Mouse (Mus musculus): ENCODE measurements at regions not wholly inside any gene's neighbourhood (a gene's known extent, or its start where the extent isn't known, plus 50 kb on each side); places are given as distances from the start of the nearest gene placed in this dataset.

DNA sequence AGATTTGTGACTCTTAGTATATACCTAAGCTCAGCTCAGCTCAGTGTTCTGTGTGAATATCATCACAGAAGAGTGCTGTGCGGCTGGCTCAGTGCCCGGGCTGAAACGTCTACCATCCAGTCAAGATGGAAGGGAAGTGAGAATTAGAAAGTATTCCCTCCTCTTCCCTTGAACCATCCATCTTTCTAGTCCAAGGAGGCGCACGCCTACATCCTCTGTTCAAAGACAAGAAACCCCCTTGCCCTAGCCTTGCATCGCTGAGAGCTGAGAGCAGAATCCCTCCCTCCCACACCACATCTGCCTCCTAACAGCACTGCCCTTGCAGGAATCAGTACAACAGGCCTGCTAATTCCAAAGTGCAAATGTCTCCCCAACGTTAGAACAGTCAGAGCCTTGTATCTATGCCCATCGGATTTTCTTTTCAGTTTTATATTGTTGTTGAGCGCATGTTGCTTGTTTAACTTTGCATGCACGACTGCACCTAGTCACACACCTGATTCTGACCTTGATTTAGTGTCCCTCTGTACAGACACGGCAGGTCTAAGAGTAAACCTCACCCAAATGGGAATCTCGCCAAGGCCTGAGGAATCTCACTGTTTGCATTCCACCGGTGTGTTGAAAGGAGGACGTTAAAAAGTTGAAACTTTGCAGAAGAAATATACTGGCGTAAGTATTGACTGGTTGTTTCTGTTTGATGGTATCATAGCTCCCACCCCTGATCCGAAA lies 222.2 kb downstream of the Parm1 start:
- Histone ChIP-seq H3K4me2 (ENCODE audit: low read depth, low read length) (peak overlapping the region; percentile 44), H3K36me3 (replicated peaks; ENCODE audit: insufficient read depth, low read length) (no peaks in the 10 kb centered on the region), H3K4me3 (ENCODE audit: low read depth, low read length) (no peak overlapping the region; the same call in 1 of the 2 replicates), H3K4me1 (ENCODE audit: insufficient read depth) (0 out of 2 replicates have a peak, but pooled peaks cover 5% of the 10 kb centered on the region), H3K9me3 (ENCODE audit: low read length) (no peaks in the 10 kb centered on the region), H3K27ac (ENCODE audit: low read depth) (peak overlapping the region; percentile 55), H3K27me3 (ENCODE audit: insufficient read depth, low read length) (no peaks in the 10 kb centered on the region), H3K9ac (replicated peaks) (no peak overlapping the region; the same call in 1 of the 2 replicates)
- DNase-seq = peak; percentile 51
- ATAC-seq = peak; percentile 88
- WGBS (ENCODE audit: insufficient replicate concordance) = 60% methylated on average over 16 of the region's 16 CpGs
- TF ChIP-seq EP300 (IDR thresholded peaks at IDR 0.05; ENCODE audit: low read depth) (no peak), CTCF (IDR thresholded peaks at IDR 0.05; ENCODE audit: low read depth) (no peak)

- no peak for TF ChIP-seq CTCF (IDR thresholded peaks at IDR 0.05; ENCODE audit: low read depth)
- TF ChIP-seq EP300 (IDR thresholded peaks at IDR 0.05; ENCODE audit: low read depth) = no peak
- Histone ChIP-seq H3K9me3 (ENCODE audit: low read length) (no peaks in the 10 kb centered on the region), H3K36me3 (replicated peaks; ENCODE audit: insufficient read depth, low read length) (no peaks in the 10 kb centered on the region), H3K4me1 (ENCODE audit: insufficient read depth) (no peaks in the 10 kb centered on the region), H3K4me3 (ENCODE audit: low read depth, low read length) (no peak overlapping the region), H3K9ac (replicated peaks) (no peak overlapping the region), H3K27me3 (ENCODE audit: insufficient read depth, low read length) (no peaks in the 10 kb centered on the region), H3K4me2 (ENCODE audit: low read depth, low read length) (no peak overlapping the region), H3K27ac (ENCODE audit: low read depth) (no peak overlapping the region)
- ATAC-seq = no peak
- no peak for DNase-seq
- WGBS (ENCODE audit: insufficient replicate concordance) = 84% methylated on average over 5 of the region's 5 CpGs
Observed at GRCm38 (mm10) chr5:91732002-91732401, 214.6 kb downstream of the Parm1 start.

DNA sequence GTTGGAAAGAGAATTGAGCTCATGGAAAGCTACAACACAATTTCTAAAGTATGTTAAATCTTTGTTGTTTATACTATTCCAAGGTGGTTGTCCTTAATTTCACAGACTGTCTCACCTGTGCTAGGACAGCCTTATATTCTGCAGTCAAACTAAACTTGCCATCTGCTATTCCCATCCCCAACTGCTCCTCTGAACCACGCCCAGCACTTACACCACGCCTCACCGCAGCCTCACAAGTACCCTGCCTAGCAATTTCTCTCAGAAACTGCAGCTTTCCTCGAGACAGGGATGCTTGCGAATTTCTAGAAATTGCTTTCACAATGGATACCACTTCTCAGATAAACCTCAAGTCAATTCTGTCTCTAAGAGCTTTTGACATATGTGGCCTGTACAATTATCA lies 213.7 kb downstream of the Parm1 start:
- Histone ChIP-seq H3K4me1 (ENCODE audit: insufficient read depth) (peaks cover 4% of the 10 kb centered on the region), H3K9me3 (ENCODE audit: low read length) (no peaks in the 10 kb centered on the region), H3K9ac (replicated peaks) (no peak overlapping the region), H3K4me3 (ENCODE audit: low read depth, low read length) (no peak overlapping the region), H3K4me2 (ENCODE audit: low read depth, low read length) (no peak overlapping the region), H3K27me3 (ENCODE audit: insufficient read depth, low read length) (no peaks in the 10 kb centered on the region), H3K36me3 (replicated peaks; ENCODE audit: insufficient read depth, low read length) (no peaks in the 10 kb centered on the region), H3K27ac (ENCODE audit: low read depth) (no peak overlapping the region)
- 66% methylated on average over 5 of the region's 5 CpGs for whole genome bisulfite sequencing (ENCODE audit: insufficient replicate concordance)
- DNase-seq = no peak
- no peak for ATAC-seq
- TF ChIP-seq EP300 (IDR thresholded peaks at IDR 0.05; ENCODE audit: low read depth) = no peak
- no peak for TF ChIP-seq CTCF (IDR thresholded peaks at IDR 0.05; ENCODE audit: low read depth)

DNA sequence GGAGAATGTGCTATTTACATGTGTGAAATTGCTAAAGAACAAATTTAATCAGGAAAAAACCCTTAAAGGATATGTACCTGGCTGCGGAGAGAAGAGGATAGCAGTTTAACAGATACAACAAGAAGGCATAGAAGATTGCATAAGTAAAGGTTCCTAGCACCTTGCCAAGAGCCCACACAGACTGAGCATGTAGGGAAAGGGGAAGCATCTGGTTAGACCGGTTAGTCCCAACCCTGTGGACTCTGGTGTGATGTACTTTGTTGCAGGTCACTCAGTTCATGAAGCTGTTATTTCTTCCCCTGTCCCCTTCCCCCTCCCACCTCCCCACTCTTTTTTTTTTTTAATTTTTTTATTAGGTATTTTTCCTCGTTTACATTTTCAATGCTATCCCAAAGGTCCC lies 212.5 kb downstream of the Parm1 start:
- Histone ChIP-seq H3K9ac (replicated peaks) (no peak overlapping the region), H3K36me3 (replicated peaks; ENCODE audit: insufficient read depth, low read length) (no peaks in the 10 kb centered on the region), H3K4me2 (ENCODE audit: low read depth, low read length) (no peak overlapping the region), H3K27me3 (ENCODE audit: insufficient read depth, low read length) (no peaks in the 10 kb centered on the region), H3K4me3 (ENCODE audit: low read depth, low read length) (no peak overlapping the region), H3K27ac (ENCODE audit: low read depth) (no peak overlapping the region), H3K4me1 (ENCODE audit: insufficient read depth) (peaks cover 13% of the 10 kb centered on the region), H3K9me3 (ENCODE audit: low read length) (no peaks in the 10 kb centered on the region)
- WGBS (ENCODE audit: insufficient replicate concordance) = 54% methylated on average over 3 of the region's 3 CpGs
- no peak for TF ChIP-seq CTCF (IDR thresholded peaks at IDR 0.05; ENCODE audit: low read depth)
- no peak for TF ChIP-seq EP300 (IDR thresholded peaks at IDR 0.05; ENCODE audit: low read depth)
- no peak for ATAC-seq
- DNase-seq = no peak

DNA sequence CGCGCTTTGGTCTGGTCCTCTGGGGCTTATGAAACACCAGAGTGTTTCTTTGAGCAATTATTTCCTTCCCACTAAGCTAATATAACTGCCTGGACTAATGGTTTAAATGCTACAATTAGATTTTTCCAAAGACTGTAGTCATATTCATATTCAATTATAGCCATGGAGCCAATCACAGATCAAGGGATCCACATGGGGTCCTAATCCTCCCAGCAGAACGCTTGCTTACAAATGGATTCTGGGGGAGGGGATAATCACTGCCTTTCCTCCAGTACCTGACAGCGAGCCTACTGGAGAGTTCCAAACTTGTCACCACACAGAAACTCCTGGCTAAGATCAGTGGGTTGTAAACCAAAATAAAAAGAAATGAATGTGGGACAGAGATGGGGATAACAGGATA lies 212.0 kb downstream of the Parm1 start:
- no peaks in the 10 kb centered on the region for H3K27me3 ChIP-seq (ENCODE audit: insufficient read depth, low read length)
- no peak for ATAC-seq
- DNase-seq = no peak
- no peaks in the 10 kb centered on the region for H3K9me3 ChIP-seq (ENCODE audit: low read length)
- H3K4me1 ChIP-seq (ENCODE audit: insufficient read depth) = peaks cover 13% of the 10 kb centered on the region
- no peak overlapping the region for H3K4me2 ChIP-seq (ENCODE audit: low read depth, low read length)
- no peaks in the 10 kb centered on the region for H3K36me3 ChIP-seq (replicated peaks; ENCODE audit: insufficient read depth, low read length)
- no peak overlapping the region for H3K4me3 ChIP-seq (ENCODE audit: low read depth, low read length)
- no peak overlapping the region for H3K27ac ChIP-seq (ENCODE audit: low read depth)
- 65% methylated on average over 4 of the region's 4 CpGs for WGBS (ENCODE audit: insufficient replicate concordance)
- no peak overlapping the region for H3K9ac ChIP-seq (replicated peaks)
- TF ChIP-seq CTCF (IDR thresholded peaks at IDR 0.05; ENCODE audit: low read depth) (no peak), EP300 (IDR thresholded peaks at IDR 0.05; ENCODE audit: low read depth) (no peak)

GRCm38 (mm10) chr5:91727448-91727847 lies 210.0 kb downstream of the Parm1 start:
- no peaks in the 10 kb centered on the region for H3K9me3 ChIP-seq (ENCODE audit: low read length)
- ATAC-seq = no peak
- H3K36me3 ChIP-seq (replicated peaks; ENCODE audit: insufficient read depth, low read length) = no peaks in the 10 kb centered on the region
- peaks cover 13% of the 10 kb centered on the region for H3K4me1 ChIP-seq (ENCODE audit: insufficient read depth)
- H3K9ac ChIP-seq (replicated peaks) = no peak overlapping the region
- no peak overlapping the region for H3K4me3 ChIP-seq (ENCODE audit: low read depth, low read length)
- no peak overlapping the region for H3K27ac ChIP-seq (ENCODE audit: low read depth)
- TF ChIP-seq EP300 (IDR thresholded peaks at IDR 0.05; ENCODE audit: low read depth) (no peak), CTCF (IDR thresholded peaks at IDR 0.05; ENCODE audit: low read depth) (no peak)
- H3K27me3 ChIP-seq (ENCODE audit: insufficient read depth, low read length) = no peaks in the 10 kb centered on the region
- no peak overlapping the region for H3K4me2 ChIP-seq (ENCODE audit: low read depth, low read length)
- no peak for DNase-seq
- WGBS (ENCODE audit: insufficient replicate concordance) = 56% methylated on average over 2 of the region's 2 CpGs
